In genomic region chr8:85503065-85503464, GRCm38 (mm10) we compare ENCODE assay signal across 33 mouse cellular contexts. TPM values are rescaled to one million over a fixed set of nuclear protein-coding genes. Genes with fewer than 3 reads are reported as not detected.
DNase-seq lines count a peak whose midpoint lies in the region; ATAC-seq and TF ChIP-seq lines count a peak whose summit lies in the region.
"Had no signal": no experiment of that assay in that cellular context is flagged by ENCODE, and none has a peak within 500 bp of the region (broad histone marks: within the 10 kb centered on the region; RNA-seq: fewer than 3 reads in every experiment).

No protein-coding gene starts in this region.

- no peaks in the 10 kb centered on the region for H3K27me3 ChIP-seq in hindbrain, embryonic 15.5 days
- H3K27me3 ChIP-seq in hindbrain, embryonic 16.5 days (replicated peaks; ENCODE audit: control insufficient read depth, insufficient read depth, low read length) = no peaks in the 10 kb centered on the region
- H3K27me3 ChIP-seq in C2C12 (ENCODE audit: control insufficient read depth, insufficient read depth, insufficient read length) (no peaks in the 10 kb centered on the region), ES-Bruce4 (ENCODE audit: control insufficient read depth, insufficient read depth, low read length, poor library complexity, severe bottlenecking) (no peaks in the 10 kb centered on the region)
- H3K27me3 ChIP-seq in limb, embryonic 13.5 days = no peaks in the 10 kb centered on the region
- H3K27me3 ChIP-seq: CH12.LX; embryonic facial prominence, embryonic 12.5 days; forebrain, embryonic 12.5 days; hindbrain, embryonic 12.5 days; kidney, embryonic 15.5 days; midbrain, embryonic 12.5 days; neural tube, embryonic 15.5 days had no signal

- no peak overlapping the region for H3K4me3 ChIP-seq in hindbrain, embryonic 15.5 days
- no peak overlapping the region for H3K4me3 ChIP-seq in hindbrain, embryonic 16.5 days (ENCODE audit: low read length)
- H3K4me3 ChIP-seq in C2C12 (ENCODE audit: insufficient read depth, poor library complexity, severe bottlenecking) (no peak overlapping the region), ES-Bruce4 (ENCODE audit: low read depth, low read length) (no peak overlapping the region)
- no peak overlapping the region for H3K4me3 ChIP-seq in limb, embryonic 13.5 days
- H3K4me3 ChIP-seq: embryonic facial prominence, embryonic 12.5 days; forebrain, embryonic 12.5 days; hindbrain, embryonic 12.5 days; kidney, embryonic 15.5 days; left cerebral cortex, adult 2 months; midbrain, embryonic 12.5 days; neural tube, embryonic 15.5 days had no signal

- H3K9me3 ChIP-seq in hindbrain, embryonic 15.5 days = no peaks in the 10 kb centered on the region
- H3K9me3 ChIP-seq in hindbrain, embryonic 16.5 days (ENCODE audit: control insufficient read depth, low read length) = no peaks in the 10 kb centered on the region
- no peaks in the 10 kb centered on the region for H3K9me3 ChIP-seq in ES-Bruce4 (replicated peaks; ENCODE audit: control insufficient read depth, insufficient read depth, low read length, poor library complexity, severe bottlenecking)
- H3K9me3 ChIP-seq in limb, embryonic 13.5 days = no peaks in the 10 kb centered on the region
- H3K9me3 ChIP-seq: embryonic facial prominence, embryonic 12.5 days; forebrain, embryonic 12.5 days; G1E; hindbrain, embryonic 12.5 days; kidney, embryonic 15.5 days; midbrain, embryonic 12.5 days; neural tube, embryonic 15.5 days had no signal

- no peaks in the 10 kb centered on the region for H3K79me2 ChIP-seq in C2C12 (ENCODE audit: control insufficient read depth, insufficient read depth)

- no peak for TF ChIP-seq CTCF in C2C12 (IDR thresholded peaks at IDR 0.05; ENCODE audit: control insufficient read depth, insufficient read depth, insufficient read length)
- no peak for TF ChIP-seq CTCF in ES-Bruce4 (IDR thresholded peaks at IDR 0.05; ENCODE audit: low read depth, low read length)

- TF ChIP-seq EP300 in ES-Bruce4 (IDR thresholded peaks at IDR 0.05; ENCODE audit: insufficient read depth, low read depth, low read length) = no peak

- H3K36me3 ChIP-seq in hindbrain, embryonic 15.5 days = peaks cover 36% of the 10 kb centered on the region
- peaks cover 22% of the 10 kb centered on the region for H3K36me3 ChIP-seq in hindbrain, embryonic 16.5 days (ENCODE audit: control insufficient read depth, insufficient read depth, low read length)
- H3K36me3 ChIP-seq in C2C12 (ENCODE audit: control insufficient read depth, insufficient read depth) (peaks cover 9% of the 10 kb centered on the region), ES-Bruce4 (ENCODE audit: control insufficient read depth, insufficient read depth, low read length, poor library complexity, severe bottlenecking) (peaks cover 59% of the 10 kb centered on the region)
- peaks cover 64% of the 10 kb centered on the region for H3K36me3 ChIP-seq in limb, embryonic 13.5 days
- H3K36me3 ChIP-seq: G1E had no signal

- 53% methylated on average over 3 of the region's 3 CpGs for WGBS in hindbrain, embryonic 15.5 days
- WGBS in hindbrain, embryonic 16.5 days = 64% methylated on average over 3 of the region's 3 CpGs
- WGBS in limb, embryonic 13.5 days = 27% methylated on average over 3 of the region's 3 CpGs

- DNase-seq in thymus, adult 18-20 months = no peak
- no peak for DNase-seq in spleen, postnatal 14 days (ENCODE audit: low spot score in 2 of 2)
- DNase-seq: adrenal gland, adult 8-10 months; B cell, adult 2 months; cerebellum, adult 8-10 months; cerebellum, postnatal 36 days; forebrain, postnatal 0 days; heart, postnatal 36 days; kidney, postnatal 25 days; lung, postnatal 36 days; retina, postnatal 1 day; right cerebral cortex, postnatal 14 days; spleen, adult 18-20 months; thymus, adult 2 months; thymus, postnatal 36 days had no signal

- no peaks in the 10 kb centered on the region for H3K79me3 ChIP-seq in C2C12 (ENCODE audit: low read depth)

- H3K4me2 ChIP-seq in hindbrain, embryonic 15.5 days = no peak overlapping the region
- no peak overlapping the region for H3K4me2 ChIP-seq in hindbrain, embryonic 16.5 days (ENCODE audit: low read length)
- no peak overlapping the region for H3K4me2 ChIP-seq in limb, embryonic 13.5 days (replicated peaks)
- H3K4me2 ChIP-seq: embryonic facial prominence, embryonic 12.5 days; forebrain, embryonic 12.5 days; heart, embryonic 11.5 days; hindbrain, embryonic 12.5 days; kidney, embryonic 15.5 days; liver, embryonic 11.5 days; midbrain, embryonic 12.5 days; neural tube, embryonic 15.5 days had no signal

- no peak for TF ChIP-seq POLR2A in ES-Bruce4 (IDR thresholded peaks at IDR 0.05; ENCODE audit: insufficient read depth, low read length)

- no peak overlapping the region for H3K9ac ChIP-seq in hindbrain, embryonic 15.5 days
- no peak overlapping the region for H3K9ac ChIP-seq in hindbrain, embryonic 16.5 days (ENCODE audit: low read depth, low read length)
- no peak overlapping the region for H3K9ac ChIP-seq in ES-Bruce4 (ENCODE audit: low read depth, poor library complexity, severe bottlenecking)
- no peak overlapping the region for H3K9ac ChIP-seq in limb, embryonic 13.5 days
- H3K9ac ChIP-seq: embryonic facial prominence, embryonic 12.5 days; forebrain, embryonic 12.5 days; forebrain, postnatal 0 days; hindbrain, embryonic 12.5 days; kidney, embryonic 15.5 days; midbrain, embryonic 12.5 days; neural tube, embryonic 15.5 days had no signal

- no peak for ATAC-seq in hindbrain, embryonic 15.5 days (ENCODE audit: low FRiP score, low read depth)
- no peak for ATAC-seq in hindbrain, embryonic 16.5 days
- ATAC-seq in limb, embryonic 13.5 days (ENCODE audit: low FRiP score, low read depth) = 0 out of 2 replicates have a peak, but pooled peaks have one; percentile 4
- ATAC-seq: forebrain, postnatal 0 days; intestine, postnatal 0 days had no signal

- 0 out of 2 replicates have a peak overlapping the region, but pooled peaks have one; percentile 11 for H3K27ac ChIP-seq in hindbrain, embryonic 15.5 days (replicated peaks)
- no peak overlapping the region for H3K27ac ChIP-seq in hindbrain, embryonic 16.5 days (ENCODE audit: low read depth, low read length)
- peak overlapping the region; percentile 34; the same call in 1 of the 2 replicates for H3K27ac ChIP-seq in ES-Bruce4 (ENCODE audit: insufficient read depth, low read length)
- no peak overlapping the region for H3K27ac ChIP-seq in limb, embryonic 13.5 days
- H3K27ac ChIP-seq: embryonic facial prominence, embryonic 12.5 days; forebrain, embryonic 12.5 days; hindbrain, embryonic 12.5 days; kidney, embryonic 15.5 days; left cerebral cortex, adult 2 months; midbrain, embryonic 12.5 days; neural tube, embryonic 15.5 days; stomach, postnatal 0 days had no signal

- no peak overlapping the region for H3ac ChIP-seq in C2C12 (ENCODE audit: control insufficient read depth, insufficient read length, low read depth)

- peaks cover 18% of the 10 kb centered on the region for H3K4me1 ChIP-seq in hindbrain, embryonic 15.5 days (replicated peaks)
- peaks cover 3% of the 10 kb centered on the region; the same call in 1 of the 2 replicates for H3K4me1 ChIP-seq in hindbrain, embryonic 16.5 days (ENCODE audit: control insufficient read depth, insufficient read depth, low read depth, low read length)
- peaks cover 4% of the 10 kb centered on the region for H3K4me1 ChIP-seq in ES-Bruce4 (ENCODE audit: control insufficient read depth, insufficient read depth, low read length)
- peaks cover 20% of the 10 kb centered on the region for H3K4me1 ChIP-seq in limb, embryonic 13.5 days
- H3K4me1 ChIP-seq: embryonic facial prominence, embryonic 12.5 days had no signal

TF ChIP-seq in C2C12, 6 proteins besides CTCF, POLR2A, EP300 and RAD21:
- TF ChIP-seq USF1 (IDR thresholded peaks at IDR 0.05; ENCODE audit: low read depth) (no peak), CEBPB (IDR thresholded peaks at IDR 0.05; ENCODE audit: low read depth) (no peak), MYOD1 (IDR thresholded peaks at IDR 0.05; ENCODE audit: control insufficient read depth, insufficient read length, low read depth) (peak; percentile 30)

RNA-seq across cellular contexts. Expression of gene Gpt2, which starts 10.7 kb away (rescaled TPM):
- polyA plus RNA-seq in hindbrain, embryonic 15.5 days (2015; fragmentation: Nextera tagmentation; extraction: Ambion mirVana) = 57.2 and 60.1 TPM in 2 replicates
- polyA plus RNA-seq in hindbrain, embryonic 16.5 days (2015; fragmentation: Nextera tagmentation; extraction: Ambion mirVana) = 58.1 and 62.2 TPM in 2 replicates
- polyA plus RNA-seq in C2C12 (2012; fragmentation: generic; extraction: Trizol) (27.6 TPM), ES-Bruce4 (2011; ENCODE audit: insufficient read depth, insufficient read length, low read depth, missing spikeins) (29.1 and 31.1 TPM in 2 replicates)
- 42.5 and 43.6 TPM in 2 replicates for polyA plus RNA-seq in limb, embryonic 13.5 days (2015; fragmentation: Nextera tagmentation; extraction: Ambion mirVana)
- polyA plus RNA-seq: G1E had no signal

RNA-seq across cellular contexts. Expression of gene Dnaja2, which starts 52.1 kb away (rescaled TPM):
- polyA plus RNA-seq in hindbrain, embryonic 15.5 days (2015; fragmentation: Nextera tagmentation; extraction: Ambion mirVana) = 167 and 168 TPM in 2 replicates
- 170 and 171 TPM in 2 replicates for polyA plus RNA-seq in hindbrain, embryonic 16.5 days (2015; fragmentation: Nextera tagmentation; extraction: Ambion mirVana)
- polyA plus RNA-seq in C2C12 (2012; fragmentation: generic; extraction: Trizol) = 104 TPM
- 221 and 234 TPM in 2 replicates for polyA plus RNA-seq in ES-Bruce4 (2011; ENCODE audit: insufficient read depth, insufficient read length, low read depth, missing spikeins)
- 159 and 167 TPM in 2 replicates for polyA plus RNA-seq in limb, embryonic 13.5 days (2015; fragmentation: Nextera tagmentation; extraction: Ambion mirVana)

Comparison
In these comparisons a context has a peak if more than half of its experiments do, and no peak if none do; other contexts are left out.
1. H3K27ac ChIP-seq: peak in hindbrain, embryonic 15.5 days (single experiment) and ES-Bruce4 (single experiment); none in hindbrain, embryonic 16.5 days (single experiment) and limb, embryonic 13.5 days (single experiment).